ENCODE assay signal across 8 mouse cellular contexts in genomic region chr9:92820721-92821120, GRCm38 (mm10).
DNase-seq lines count a peak whose midpoint lies in the region; ATAC-seq lines count a peak whose summit lies in the region.
"Had no signal": no experiment of that assay in that cellular context is flagged by ENCODE, and none has a peak within 500 bp of the region (broad histone marks: within the 10 kb centered on the region; RNA-seq: fewer than 3 reads in every experiment).

No protein-coding gene starts in this region.

- no peak overlapping the region for H3K9ac ChIP-seq in kidney, embryonic 14.5 days (ENCODE audit: low read depth, low read length)
- H3K9ac ChIP-seq in embryonic facial prominence, embryonic 12.5 days = no peak overlapping the region
- H3K9ac ChIP-seq in midbrain, embryonic 13.5 days (replicated peaks) = no peak overlapping the region

- H3K4me3 ChIP-seq in kidney, embryonic 14.5 days (ENCODE audit: low read length) = peak overlapping the region; percentile 18; the same call in 1 of the 2 replicates
- peak overlapping the region; percentile 20; the same call in 1 of the 2 replicates for H3K4me3 ChIP-seq in embryonic facial prominence, embryonic 12.5 days
- H3K4me3 ChIP-seq in midbrain, embryonic 13.5 days (replicated peaks) = no peak overlapping the region
- no peak overlapping the region for H3K4me3 ChIP-seq in heart, embryonic 10.5 days
- H3K4me3 ChIP-seq: forebrain, embryonic 10.5 days had no signal

- H3K4me1 ChIP-seq in kidney, embryonic 14.5 days (ENCODE audit: control insufficient read depth, insufficient read depth, low read length) = no peaks in the 10 kb centered on the region
- H3K4me1 ChIP-seq in embryonic facial prominence, embryonic 12.5 days = no peaks in the 10 kb centered on the region
- H3K4me1 ChIP-seq in midbrain, embryonic 13.5 days (replicated peaks) = 0 out of 2 replicates have a peak, but pooled peaks cover 4% of the 10 kb centered on the region
- no peaks in the 10 kb centered on the region for H3K4me1 ChIP-seq in heart, embryonic 10.5 days
- H3K4me1 ChIP-seq: forebrain, embryonic 10.5 days had no signal

- H3K27ac ChIP-seq in kidney, embryonic 14.5 days (ENCODE audit: low read depth, low read length) = no peak overlapping the region
- no peak overlapping the region for H3K27ac ChIP-seq in embryonic facial prominence, embryonic 12.5 days
- H3K27ac ChIP-seq in midbrain, embryonic 13.5 days = no peak overlapping the region
- H3K27ac ChIP-seq in heart, embryonic 10.5 days = no peak overlapping the region
- H3K27ac ChIP-seq: forebrain, embryonic 10.5 days had no signal

- no peaks in the 10 kb centered on the region for H3K27me3 ChIP-seq in kidney, embryonic 14.5 days (ENCODE audit: control insufficient read depth, insufficient read depth, low read length)
- no peaks in the 10 kb centered on the region for H3K27me3 ChIP-seq in embryonic facial prominence, embryonic 12.5 days
- no peaks in the 10 kb centered on the region for H3K27me3 ChIP-seq in midbrain, embryonic 13.5 days
- no peaks in the 10 kb centered on the region for H3K27me3 ChIP-seq in heart, embryonic 10.5 days (ENCODE audit: insufficient read depth, poor library complexity, severe bottlenecking)

- 26% methylated on average over 11 of the region's 11 CpGs for WGBS in kidney, embryonic 14.5 days
- WGBS in embryonic facial prominence, embryonic 12.5 days = 31% methylated on average over 11 of the region's 11 CpGs
- 33% methylated on average over 11 of the region's 11 CpGs for WGBS in midbrain, embryonic 13.5 days
- 79% methylated on average over 11 of the region's 11 CpGs for WGBS in heart, embryonic 10.5 days

- H3K4me2 ChIP-seq in kidney, embryonic 14.5 days (replicated peaks; ENCODE audit: low read depth, low read length) = peak overlapping the region; percentile 34
- peak overlapping the region; percentile 45 for H3K4me2 ChIP-seq in embryonic facial prominence, embryonic 12.5 days (replicated peaks)
- peak overlapping the region; percentile 22 for H3K4me2 ChIP-seq in midbrain, embryonic 13.5 days (replicated peaks)

- ATAC-seq in kidney, embryonic 14.5 days (ENCODE audit: low FRiP score, low TSS enrichment) = peak; percentile 90
- 0 out of 2 replicates have a peak, but pooled peaks have one; percentile 28 for ATAC-seq in embryonic facial prominence, embryonic 12.5 days (ENCODE audit: insufficient number of reproducible peaks, insufficient read depth, low FRiP score, low TSS enrichment)
- ATAC-seq in midbrain, embryonic 13.5 days = peak; percentile 80

- no peaks in the 10 kb centered on the region for H3K36me3 ChIP-seq in kidney, embryonic 14.5 days (ENCODE audit: control insufficient read depth, insufficient read depth, low read length)
- H3K36me3 ChIP-seq in embryonic facial prominence, embryonic 12.5 days = no peaks in the 10 kb centered on the region
- H3K36me3 ChIP-seq in midbrain, embryonic 13.5 days = no peaks in the 10 kb centered on the region
- no peaks in the 10 kb centered on the region for H3K36me3 ChIP-seq in heart, embryonic 10.5 days
- H3K36me3 ChIP-seq: forebrain, embryonic 10.5 days had no signal

- DNase-seq in kidney, adult 18-20 months = no peak
- DNase-seq in embryo, embryonic 10.5 days (ENCODE audit: low spot score) = peak; percentile 32
- DNase-seq in thymus, postnatal 25 days = no peak
- no peak for DNase-seq in heart, embryonic 10.5 days (ENCODE audit: low spot score)

- H3K9me3 ChIP-seq in kidney, embryonic 14.5 days (ENCODE audit: control insufficient read depth, low read length) = no peaks in the 10 kb centered on the region
- H3K9me3 ChIP-seq in embryonic facial prominence, embryonic 12.5 days = no peaks in the 10 kb centered on the region
- H3K9me3 ChIP-seq in midbrain, embryonic 13.5 days = no peaks in the 10 kb centered on the region
- H3K9me3 ChIP-seq in heart, embryonic 10.5 days = no peaks in the 10 kb centered on the region
- H3K9me3 ChIP-seq: forebrain, embryonic 10.5 days had no signal

Comparison
In these comparisons a context has a peak if more than half of its experiments do, and no peak if none do; other contexts are left out.
1. ATAC-seq: peak in every context shown above with its lines; median percentile 90 in kidney, embryonic 14.5 days; 80 in midbrain, embryonic 13.5 days; 28 in embryonic facial prominence, embryonic 12.5 days.
2. H3K4me3 ChIP-seq: peak in kidney, embryonic 14.5 days (single experiment) and embryonic facial prominence, embryonic 12.5 days (single experiment); none in midbrain, embryonic 13.5 days (single experiment) and heart, embryonic 10.5 days (single experiment).
3. Peak in every context shown above with its lines, with median percentiles within 50 percentile points of each other: H3K4me2 ChIP-seq.